Mouse (Mus musculus): Measurements from ENCODE around the gene Parn. TPM values are rescaled to one million over a fixed set of nuclear protein-coding genes. Genes with fewer than 3 reads are reported as not detected.
"Not testable (repeated sequence)": the region's sequence is repeated elsewhere in the genome, so short reads cannot be mapped to it uniquely, and the experiment has no call there.

Parn gene
- total and polyA plus RNA-seq, 3 experiments: 48.7 to 88.6 (median 62.6) TPM

DNA sequence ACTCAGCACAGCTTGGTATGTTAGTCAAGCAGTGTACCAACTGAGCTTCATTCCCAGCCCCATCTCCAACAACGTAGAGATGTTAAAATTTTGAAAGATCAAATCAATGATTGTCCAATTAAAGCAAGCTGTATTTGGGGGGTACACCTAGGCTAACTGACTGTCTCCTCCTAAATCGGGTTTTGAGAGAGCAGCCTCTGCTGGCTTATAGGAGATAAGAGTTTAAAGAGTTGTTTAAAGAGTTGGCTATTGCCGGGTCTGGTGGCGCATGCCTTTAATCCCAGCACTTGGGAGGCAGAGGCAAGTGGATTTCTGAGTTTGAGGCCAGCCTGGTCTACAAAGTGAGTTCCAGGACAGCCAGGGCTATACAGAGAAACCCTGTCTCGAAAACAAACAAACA lies 2.9 kb upstream of the Parn start:
- in situ Hi-C loops (cut with MboI; ENCODE audit: low pct_ligation_motif_present, low pct_unique_long_range_greater_than_20kb, low sequenced_read_pairs); DNase-seq (ENCODE audit: extremely low read depth); dilution Hi-C loops (cut with MboI; ENCODE audit: extremely low pct_ligation_motif_present, extremely low pct_unique_long_range_greater_than_20kb, low sequenced_read_pairs); H3K27ac ChIP-seq (ENCODE audit: insufficient read depth, low read depth); H3K9me3 ChIP-seq (replicated peaks; ENCODE audit: low read length); H3K27me3 ChIP-seq (replicated peaks): not testable (repeated sequence)
- H3K36me3 ChIP-seq (replicated peaks in 1 of 2; ENCODE audit: control insufficient read depth in 1 of 2, insufficient read depth in 1 of 2, low read length in 1 of 2): peaks cover 5 to 24% of the 10 kb centered on the region in 2 experiments
- peak overlapping the region; percentile 86; the same call in 1 of the 2 replicates for H3K9ac ChIP-seq (ENCODE audit: insufficient read depth, low read depth)
- peak overlapping the region; percentile 76; the same call in 1 of the 2 replicates for H3K4me2 ChIP-seq (ENCODE audit: insufficient read depth, low read depth, poor library complexity, severe bottlenecking)
- peaks cover 45% of the 10 kb centered on the region for H3K79me2 ChIP-seq (replicated peaks; ENCODE audit: control insufficient read depth, extremely low read depth, insufficient read depth, poor library complexity, severe bottlenecking)
- H3K4me3 ChIP-seq (replicated peaks in 1 of 3; ENCODE audit: low read depth in 2 of 3, low read length in 2 of 3, poor library complexity in 1 of 3): peak overlapping the region in 1 of 3 experiments; percentile 86
- H3K4me1 ChIP-seq (ENCODE audit: control insufficient read depth in 1 of 2, insufficient read depth in 2 of 2): peaks cover 5 to 49% of the 10 kb centered on the region in 2 experiments
- peak; percentile 83; the same call in 1 of the 2 replicates for TF ChIP-seq CHD1 (IDR thresholded peaks at IDR 0.05; ENCODE audit: low read depth, low read length)

- Histone ChIP-seq H3K4me3 (replicated peaks in 1 of 3; ENCODE audit: low read depth in 2 of 3, low read length in 2 of 3, poor library complexity in 1 of 3) (no peak overlapping the region), H3K4me2 (ENCODE audit: insufficient read depth, low read depth, poor library complexity, severe bottlenecking) (no peak overlapping the region), H3K36me3 (replicated peaks in 1 of 2; ENCODE audit: control insufficient read depth in 1 of 2, insufficient read depth in 1 of 2, low read length in 1 of 2) (peaks cover 15 to 25% of the 10 kb centered on the region in 2 experiments), H3K27ac (ENCODE audit: insufficient read depth, low read depth) (no peak overlapping the region), H3K79me2 (replicated peaks; ENCODE audit: control insufficient read depth, extremely low read depth, insufficient read depth, poor library complexity, severe bottlenecking) (peaks cover 32% of the 10 kb centered on the region), H3K9ac (ENCODE audit: insufficient read depth, low read depth) (no peak overlapping the region), H3K4me1 (ENCODE audit: control insufficient read depth in 1 of 2, insufficient read depth in 2 of 2) (peaks cover 5 to 51% of the 10 kb centered on the region in 2 experiments), H3K9me3 (replicated peaks; ENCODE audit: low read length) (no peaks in the 10 kb centered on the region), H3K27me3 (replicated peaks) (no peaks in the 10 kb centered on the region)
- no peak for DNase-seq (ENCODE audit: extremely low read depth)
- in situ Hi-C loops (cut with MboI; ENCODE audit: low pct_ligation_motif_present, low pct_unique_long_range_greater_than_20kb, low sequenced_read_pairs): no loop called here
- dilution Hi-C loops (cut with MboI; ENCODE audit: extremely low pct_ligation_motif_present, extremely low pct_unique_long_range_greater_than_20kb, low sequenced_read_pairs): no loop called here
- TF ChIP-seq MAFK (IDR thresholded peaks at IDR 0.05; ENCODE audit: insufficient replicate concordance, low read length) (no peak), JUND (conservative IDR thresholded peaks at IDR 0.05; ENCODE audit: low read depth, low read length) (no peak), ZKSCAN1 (IDR thresholded peaks at IDR 0.05; ENCODE audit: borderline replicate concordance, low read depth, low read length) (no peak), IRF4 (IDR thresholded peaks at IDR 0.05; ENCODE audit: low read depth, low read length) (no peak), RCOR1 (conservative IDR thresholded peaks at IDR 0.05; ENCODE audit: low read depth, low read length) (no peak), KAT2A (IDR thresholded peaks at IDR 0.05; ENCODE audit: insufficient replicate concordance, low read length) (no peak), CHD2 (IDR thresholded peaks at IDR 0.05; ENCODE audit: low read length) (no peak), CHD1 (IDR thresholded peaks at IDR 0.05; ENCODE audit: low read depth, low read length) (no peak), SMC3 (IDR thresholded peaks at IDR 0.05; ENCODE audit: low read depth, low read length) (no peak), PAX5 (IDR thresholded peaks at IDR 0.05; ENCODE audit: low read length) (no peak)
Observed at GRCm38 (mm10) chr16:13669282-13669681, 1.3 kb upstream of the Parn start.

DNA sequence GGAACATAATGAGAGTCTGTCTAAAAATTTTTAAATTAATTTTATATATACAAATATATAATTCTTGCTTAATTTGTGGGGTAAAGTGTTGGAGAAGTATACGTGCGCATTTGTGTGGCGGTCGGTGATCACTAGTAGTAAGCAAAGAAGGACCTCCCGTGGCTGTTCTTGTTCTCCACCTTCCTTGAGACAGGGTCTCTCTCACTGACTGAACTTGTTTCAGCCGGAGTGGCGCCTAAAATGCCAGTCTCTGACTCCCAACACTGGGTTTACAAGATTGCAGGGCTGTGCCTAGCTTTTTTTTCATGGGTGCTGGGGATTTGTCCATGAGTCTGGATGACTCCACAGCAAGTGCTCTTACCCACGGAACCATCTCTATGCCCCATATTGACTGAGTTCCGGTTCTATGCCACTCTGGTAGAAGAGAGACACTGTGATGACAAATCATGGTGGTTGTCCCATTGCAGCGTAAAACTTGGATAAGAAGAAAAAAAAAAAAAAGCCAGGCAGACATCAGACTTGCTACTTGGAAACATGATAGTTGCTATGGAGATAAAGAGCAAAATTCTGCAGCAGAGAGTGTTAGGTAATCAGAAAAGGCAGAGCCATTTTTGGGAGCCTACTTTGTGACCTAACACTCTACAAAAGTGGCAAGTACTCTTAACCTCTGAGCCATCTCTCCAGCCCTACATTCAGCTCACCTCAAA lies 585 bp upstream of the Parn start:
- in situ Hi-C loops (cut with MboI; ENCODE audit: low pct_ligation_motif_present, low pct_unique_long_range_greater_than_20kb, low sequenced_read_pairs) (no loop called here), dilution Hi-C loops (cut with MboI; ENCODE audit: extremely low pct_ligation_motif_present, extremely low pct_unique_long_range_greater_than_20kb, low sequenced_read_pairs) (no loop called here)
- Histone ChIP-seq H3K36me3 (replicated peaks in 1 of 2; ENCODE audit: control insufficient read depth in 1 of 2, insufficient read depth in 1 of 2, low read length in 1 of 2) (peaks cover 16 to 25% of the 10 kb centered on the region in 2 experiments), H3K9me3 (replicated peaks; ENCODE audit: low read length) (no peaks in the 10 kb centered on the region), H3K79me2 (replicated peaks; ENCODE audit: control insufficient read depth, extremely low read depth, insufficient read depth, poor library complexity, severe bottlenecking) (peaks cover 25% of the 10 kb centered on the region), H3K4me3 (replicated peaks in 1 of 3; ENCODE audit: low read depth in 2 of 3, low read length in 2 of 3, poor library complexity in 1 of 3) (peak overlapping the region in 2 of 3 experiments; percentile 73 to 97), H3K9ac (ENCODE audit: insufficient read depth, low read depth) (peak overlapping the region; percentile 26; the same call in 1 of the 2 replicates), H3K27ac (ENCODE audit: insufficient read depth, low read depth) (no peak overlapping the region), H3K4me1 (ENCODE audit: control insufficient read depth in 1 of 2, insufficient read depth in 2 of 2) (peaks cover 5 to 44% of the 10 kb centered on the region in 2 experiments), H3K4me2 (ENCODE audit: insufficient read depth, low read depth, poor library complexity, severe bottlenecking) (0 out of 2 replicates have a peak overlapping the region, but pooled peaks have one; percentile 17), H3K27me3 (replicated peaks) (no peaks in the 10 kb centered on the region)
- DNase-seq (ENCODE audit: extremely low read depth): no peak
- no peak for TF ChIP-seq ETS1 (conservative IDR thresholded peaks at IDR 0.05; ENCODE audit: low read depth, low read length)
- no peak for TF ChIP-seq HCFC1 (IDR thresholded peaks at IDR 0.05; ENCODE audit: low read depth, low read length)
- TF ChIP-seq SMC3 (IDR thresholded peaks at IDR 0.05; ENCODE audit: low read depth, low read length): no peak
- TF ChIP-seq MAX (IDR thresholded peaks at IDR 0.05; ENCODE audit: low read length): no peak
- no peak for TF ChIP-seq KAT2A (IDR thresholded peaks at IDR 0.05; ENCODE audit: insufficient replicate concordance, low read length)
